Mouse (Mus musculus) limb, embryonic 15.5 days (tissue): Measurements from ENCODE around the gene Gm813. TPM values are rescaled to one million over a fixed set of nuclear protein-coding genes. Genes with fewer than 3 reads are reported as not detected.

ENCODE experiments used
- ATAC-seq: fragments of 200-750 bp; cut with Nextera tagmentation; 2 replicates; pipeline ENCODE4 v1.8.0; 2017; ENCODE audit warnings: low read depth, moderate TSS enrichment; ENCODE audit not compliant: insufficient number of reproducible peaks, low FRiP score, low TSS enrichment
- H3K27ac ChIP-seq: fragments of 300-500 bp; sonication (generic); 2 replicates; pipeline ENCODE4 v1.5.1; 2015; ENCODE audit warnings: moderate library complexity, mild to moderate bottlenecking, inconsistent platforms
- H3K27me3 ChIP-seq: fragments of 300-500 bp; sonication (generic); 2 replicates; pipeline ENCODE4 v1.6.1; 2015; ENCODE audit warnings: inconsistent platforms
- H3K36me3 ChIP-seq: fragments of 300-500 bp; sonication (generic); 2 replicates; pipeline ENCODE4 v1.6.1; 2015; ENCODE audit warnings: inconsistent platforms
- H3K4me1 ChIP-seq: fragments of 300-500 bp; sonication (generic); 2 replicates; pipeline ENCODE4 v1.6.1; 2015; ENCODE audit warnings: inconsistent platforms
- H3K4me2 ChIP-seq: fragments of 300-500 bp; sonication (generic); 2 replicates; pipeline ENCODE4 v1.6.1; 2015; ENCODE audit warnings: mild to moderate bottlenecking, inconsistent platforms
- H3K4me3 ChIP-seq: fragments of 300-500 bp; sonication (generic); 2 replicates; pipeline ENCODE4 v1.5.1; 2015; ENCODE audit warnings: mild to moderate bottlenecking, inconsistent platforms
- H3K9ac ChIP-seq: fragments of 300-500 bp; sonication (generic); 2 replicates; pipeline ENCODE4 v1.6.1; 2015; ENCODE audit warnings: inconsistent platforms
- H3K9me3 ChIP-seq: fragments of 300-500 bp; sonication (generic); 2 replicates; pipeline ENCODE4 v1.6.1; 2016; ENCODE audit warnings: inconsistent platforms
- WGBS: fragments of 180-500 bp; shearing (Covaris S2); methylation state at CpG from one replicate; pipeline ENCODE4 v1.1.7; 2015; 5-methylcytosine and 5-hydroxymethylcytosine counted together
- polyA plus RNA-seq: library from polyadenylated mRNA; unstranded; fragments of >200 nt; fragmentation: Nextera tagmentation; extraction: Ambion mirVana; gene quantifications from 2 replicates; pipeline ENCODE4 v1.2.1, GENCODE M21; 2015

Gm813 gene
- polyA plus RNA-seq, 1 experiment from 2014 or later: not detected

DNA sequence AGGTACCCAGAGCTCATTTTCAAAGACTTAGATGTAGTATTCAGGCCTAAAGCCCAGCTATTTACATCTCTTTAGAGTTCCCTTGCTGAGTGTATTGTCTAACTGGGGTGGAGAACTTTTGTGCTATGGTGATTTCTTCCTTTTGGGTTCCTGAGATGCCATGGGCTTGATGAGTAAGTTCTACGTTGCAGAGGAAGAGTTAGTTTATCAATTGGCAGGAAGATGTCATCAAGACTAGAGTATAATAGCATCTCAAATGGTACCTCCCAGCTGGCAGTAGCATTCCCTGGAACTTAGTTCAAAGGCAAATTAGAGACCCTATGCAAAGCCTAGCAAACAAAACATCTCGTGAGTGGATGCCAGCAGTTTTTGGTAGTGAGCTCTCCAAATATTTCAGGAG lies 19.1 kb upstream of the Gm813 start:
- Histone ChIP-seq H3K27me3 (no peaks in the 10 kb centered on the region), H3K27ac (no peak overlapping the region), H3K9ac (no peak overlapping the region), H3K4me1 (no peaks in the 10 kb centered on the region), H3K4me3 (no peak overlapping the region), H3K36me3 (no peaks in the 10 kb centered on the region), H3K4me2 (no peak overlapping the region), H3K9me3 (no peaks in the 10 kb centered on the region)
- ATAC-seq: no peak
- 68% methylated on average over 2 of the region's 2 CpGs for WGBS

DNA sequence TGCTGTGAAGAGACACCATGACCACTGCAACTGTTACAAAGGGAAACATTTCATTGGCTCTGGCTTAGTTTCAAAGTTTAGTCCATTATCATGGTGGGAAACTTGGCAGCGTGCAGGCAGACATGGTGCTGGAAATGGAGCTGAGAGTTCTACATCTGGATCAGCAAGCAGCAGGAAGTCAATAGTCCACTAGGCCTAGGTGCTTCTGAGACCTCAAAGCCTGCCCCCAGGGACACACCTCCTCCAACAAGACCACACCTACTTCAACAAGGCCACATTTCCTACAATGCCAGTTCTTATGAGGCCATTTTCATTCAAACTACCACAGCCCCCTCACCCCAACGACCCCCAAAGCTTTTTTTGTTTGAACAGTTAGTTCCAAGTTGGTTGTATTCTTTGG lies 13.0 kb upstream of the Gm813 start:
- Histone ChIP-seq H3K4me1 (no peaks in the 10 kb centered on the region), H3K4me3 (no peak overlapping the region), H3K9me3 (no peaks in the 10 kb centered on the region), H3K36me3 (no peaks in the 10 kb centered on the region), H3K4me2 (no peak overlapping the region), H3K27ac (no peak overlapping the region), H3K27me3 (no peaks in the 10 kb centered on the region), H3K9ac (no peak overlapping the region)
- WGBS: 64% methylated on average over 2 of the region's 2 CpGs
- no peak for ATAC-seq

DNA sequence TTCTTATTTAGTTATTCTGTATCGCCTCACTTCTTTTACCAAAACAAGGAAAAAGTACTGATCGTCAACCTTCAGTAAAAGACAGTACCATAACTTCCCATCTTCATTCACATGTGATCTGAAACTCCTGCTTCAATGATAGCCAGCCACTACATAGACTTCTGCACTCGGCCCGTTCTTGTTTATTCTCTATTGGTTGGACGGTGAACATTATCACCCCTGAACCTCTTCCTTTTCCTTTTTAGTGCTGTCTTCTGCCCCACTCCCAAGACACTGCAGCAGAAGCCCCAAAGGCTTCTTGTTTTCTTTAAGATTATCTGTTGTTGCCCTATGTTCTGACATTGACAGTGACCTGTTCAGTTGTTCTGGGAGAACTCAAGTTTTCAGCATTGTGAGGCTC lies 12.2 kb upstream of the Gm813 start:
- WGBS: 93% methylated on average over 5 of the region's 5 CpGs
- Histone ChIP-seq H3K4me3 (no peak overlapping the region), H3K9ac (no peak overlapping the region), H3K27ac (no peak overlapping the region), H3K9me3 (no peaks in the 10 kb centered on the region), H3K36me3 (no peaks in the 10 kb centered on the region), H3K4me1 (no peaks in the 10 kb centered on the region), H3K27me3 (no peaks in the 10 kb centered on the region), H3K4me2 (no peak overlapping the region)
- ATAC-seq: no peak

DNA sequence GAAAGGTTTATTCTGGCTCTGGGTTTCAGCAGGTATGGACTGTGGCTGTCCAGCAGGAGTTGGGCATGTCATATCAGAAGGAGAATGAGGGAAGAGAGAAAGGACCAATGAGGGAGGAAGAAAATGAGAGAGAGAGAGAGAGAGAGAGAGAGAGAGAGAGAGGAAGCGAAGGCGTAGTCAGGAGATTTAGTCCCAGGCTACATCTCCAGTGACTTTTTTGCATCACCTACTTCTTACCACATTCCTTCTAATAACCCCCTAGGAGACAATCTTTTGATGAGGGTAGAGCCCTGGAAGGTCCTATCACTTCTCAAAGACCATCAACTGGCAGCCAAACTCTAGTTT lies 11.5 kb upstream of the Gm813 start:
- Histone ChIP-seq H3K9ac (no peak overlapping the region), H3K4me3 (no peak overlapping the region), H3K27ac (no peak overlapping the region), H3K36me3 (no peaks in the 10 kb centered on the region), H3K27me3 (no peaks in the 10 kb centered on the region), H3K4me2 (no peak overlapping the region), H3K9me3 (no peaks in the 10 kb centered on the region), H3K4me1 (no peaks in the 10 kb centered on the region)
- ATAC-seq: no peak
- WGBS: 100% methylated on average over 2 of the region's 2 CpGs

DNA sequence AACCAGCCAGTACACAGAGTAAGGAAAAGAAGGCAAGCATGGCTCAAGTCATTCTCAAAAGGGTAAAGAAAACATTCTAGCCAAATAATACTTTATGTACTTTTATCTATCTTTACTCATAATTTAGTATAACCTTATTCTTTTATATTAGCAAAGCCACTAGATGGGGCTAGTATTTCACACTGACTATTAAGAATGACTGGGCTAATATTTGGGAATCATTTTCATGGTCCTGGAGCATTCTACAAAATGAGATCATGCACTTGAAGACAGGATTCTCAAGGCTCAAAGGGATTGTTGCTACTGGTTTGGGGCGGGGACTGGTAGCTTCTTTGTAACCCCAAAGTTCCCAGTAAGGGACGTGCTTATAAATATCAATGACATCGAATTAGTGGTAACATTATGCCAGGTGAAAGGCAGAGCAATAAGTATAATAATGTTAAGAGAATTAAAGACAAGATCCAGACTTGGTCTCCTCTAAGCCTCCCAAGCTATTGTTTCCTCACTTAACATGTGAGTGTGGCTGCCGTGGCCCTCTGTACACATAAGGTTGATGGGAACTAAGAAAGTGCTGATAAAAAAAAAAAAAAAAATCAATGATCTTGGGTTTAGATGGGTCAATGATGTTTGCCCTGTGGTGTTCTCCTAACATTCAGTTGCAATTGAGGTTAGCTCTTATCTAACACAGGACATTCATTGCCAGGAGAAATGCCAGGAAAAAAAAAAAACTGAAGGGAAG lies 11.0 kb upstream of the Gm813 start:
- no peak overlapping the region for H3K9ac ChIP-seq
- no peaks in the 10 kb centered on the region for H3K9me3 ChIP-seq
- no peak overlapping the region for H3K4me2 ChIP-seq
- H3K4me3 ChIP-seq: no peak overlapping the region
- no peaks in the 10 kb centered on the region for H3K27me3 ChIP-seq
- 87% methylated on average over 4 of the region's 4 CpGs for WGBS
- H3K4me1 ChIP-seq: 0 out of 2 replicates have a peak, but pooled peaks cover 3% of the 10 kb centered on the region
- H3K27ac ChIP-seq: no peak overlapping the region
- ATAC-seq: no peak
- H3K36me3 ChIP-seq: no peaks in the 10 kb centered on the region

DNA sequence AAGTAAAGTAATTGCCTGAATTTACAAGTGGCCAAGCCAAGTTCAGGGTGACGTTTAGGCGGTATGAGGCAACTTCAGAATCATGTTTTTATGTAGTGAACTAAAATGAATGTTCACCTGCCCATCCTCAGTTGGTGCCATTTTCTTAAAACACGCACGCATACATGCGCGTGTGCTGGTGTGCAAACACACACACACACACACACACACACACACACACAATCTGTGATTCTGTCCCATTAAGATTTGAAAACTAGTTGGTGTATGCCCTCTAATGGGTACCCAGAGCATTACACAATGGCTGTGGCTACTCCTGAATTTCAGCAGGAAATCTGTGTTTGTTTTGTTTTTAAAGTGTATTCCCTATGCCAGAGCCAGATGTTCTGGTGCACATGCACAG lies 7.2 kb upstream of the Gm813 start:
- Histone ChIP-seq H3K9ac (no peak overlapping the region), H3K9me3 (no peaks in the 10 kb centered on the region), H3K4me2 (no peak overlapping the region), H3K4me1 (0 out of 2 replicates have a peak, but pooled peaks cover 3% of the 10 kb centered on the region), H3K27ac (no peak overlapping the region), H3K27me3 (no peaks in the 10 kb centered on the region), H3K4me3 (no peak overlapping the region), H3K36me3 (no peaks in the 10 kb centered on the region)
- no peak for ATAC-seq
- WGBS: 79% methylated on average over 6 of the region's 6 CpGs

DNA sequence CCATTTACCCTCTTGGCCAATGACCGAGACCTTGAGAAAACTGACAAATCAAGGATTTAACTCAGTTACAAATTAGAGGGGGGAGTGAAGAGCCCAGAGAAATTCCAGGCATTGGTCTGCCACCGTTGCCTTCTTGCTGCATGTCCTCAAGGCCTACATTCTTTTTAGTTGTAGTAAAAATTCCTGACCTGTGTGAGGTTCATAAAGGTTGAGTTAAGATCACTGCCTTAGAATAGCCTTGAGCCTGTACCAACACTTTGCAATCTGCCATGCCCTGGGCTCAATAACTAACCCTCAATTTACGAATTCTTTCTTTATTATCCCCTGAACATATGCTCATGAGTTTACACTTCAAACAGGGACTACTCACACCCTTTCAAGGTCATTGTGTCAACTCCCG lies 6.3 kb upstream of the Gm813 start:
- Histone ChIP-seq H3K27ac (no peak overlapping the region), H3K9me3 (no peaks in the 10 kb centered on the region), H3K4me1 (0 out of 2 replicates have a peak, but pooled peaks cover 3% of the 10 kb centered on the region), H3K9ac (no peak overlapping the region), H3K36me3 (no peaks in the 10 kb centered on the region), H3K27me3 (no peaks in the 10 kb centered on the region), H3K4me3 (no peak overlapping the region), H3K4me2 (no peak overlapping the region)
- no peak for ATAC-seq
- WGBS: 32% methylated on average over 4 of the region's 4 CpGs

DNA sequence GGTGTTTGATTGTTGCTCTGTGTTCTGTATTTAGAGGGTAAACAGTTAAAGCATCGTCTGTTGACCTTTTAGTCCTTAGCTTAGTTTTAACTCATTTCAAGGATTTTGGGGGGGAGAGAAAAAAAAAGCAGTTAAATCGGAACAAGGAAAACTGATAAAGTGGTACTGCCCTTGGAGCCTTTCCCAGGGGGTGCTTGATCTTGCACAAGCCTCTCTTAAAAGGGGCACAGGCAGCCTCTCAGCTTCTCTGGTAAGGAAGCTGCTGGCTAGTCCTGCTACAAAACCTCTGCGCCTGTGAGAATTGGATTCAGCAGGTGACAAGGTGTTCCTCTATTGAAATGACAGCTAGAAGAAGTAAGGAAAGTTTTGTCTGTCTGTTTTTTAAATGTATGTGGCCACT lies 5.6 kb upstream of the Gm813 start:
- Histone ChIP-seq H3K27me3 (no peaks in the 10 kb centered on the region), H3K9me3 (no peaks in the 10 kb centered on the region), H3K9ac (no peak overlapping the region), H3K4me2 (no peak overlapping the region), H3K36me3 (no peaks in the 10 kb centered on the region), H3K4me1 (0 out of 2 replicates have a peak, but pooled peaks cover 3% of the 10 kb centered on the region), H3K4me3 (no peak overlapping the region), H3K27ac (no peak overlapping the region)
- WGBS: 67% methylated on average over 3 of the region's 3 CpGs
- ATAC-seq: no peak

DNA sequence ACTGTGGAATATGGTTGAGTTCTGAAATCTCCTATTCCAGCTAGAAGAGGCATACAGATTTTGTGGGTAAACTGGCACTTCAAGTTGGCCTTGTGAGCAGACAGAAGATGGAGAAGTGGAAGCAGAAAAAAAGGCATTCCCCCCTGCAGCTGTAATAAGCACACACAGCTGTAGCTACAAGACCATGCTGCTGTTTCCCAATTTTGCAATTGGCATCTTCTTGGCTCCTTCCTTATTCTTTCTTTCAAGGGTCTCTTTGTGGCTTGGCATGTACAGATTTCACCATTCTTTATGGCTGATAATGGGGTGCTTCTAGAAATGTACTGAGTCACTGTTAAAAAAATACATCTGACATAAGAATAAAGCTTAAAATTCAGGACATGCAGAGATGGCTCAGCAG lies 568 bp upstream of the Gm813 start:
- Histone ChIP-seq H3K4me2 (no peak overlapping the region), H3K36me3 (no peaks in the 10 kb centered on the region), H3K4me3 (no peak overlapping the region), H3K9me3 (no peaks in the 10 kb centered on the region), H3K27ac (no peak overlapping the region), H3K27me3 (no peaks in the 10 kb centered on the region), H3K4me1 (no peaks in the 10 kb centered on the region), H3K9ac (no peak overlapping the region)
- no peak for ATAC-seq

DNA sequence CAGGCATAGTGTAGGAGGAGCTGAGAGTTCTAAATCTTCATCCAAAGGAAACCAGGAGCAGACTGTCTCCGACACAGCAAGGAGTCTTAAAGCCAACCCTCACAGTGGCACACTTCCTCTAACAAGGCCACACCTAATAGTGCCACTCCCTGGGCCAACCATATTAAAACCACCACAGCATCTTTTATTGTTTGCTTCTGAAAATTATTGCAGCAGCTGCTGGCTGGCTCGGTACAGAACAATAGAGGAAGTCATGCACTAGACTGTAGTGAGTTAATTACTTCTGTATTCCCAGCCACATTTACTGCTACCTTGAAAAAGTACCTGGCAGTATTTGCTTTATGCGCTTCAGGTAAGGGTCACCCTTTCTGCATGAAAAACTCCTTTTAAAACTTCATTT lies 3.8 kb downstream of the Gm813 start:
- no peak overlapping the region for H3K27ac ChIP-seq
- no peaks in the 10 kb centered on the region for H3K27me3 ChIP-seq
- no peak overlapping the region for H3K9ac ChIP-seq
- no peaks in the 10 kb centered on the region for H3K36me3 ChIP-seq
- H3K4me2 ChIP-seq: no peak overlapping the region
- 44% methylated on average over 3 of the region's 3 CpGs for WGBS
- no peak for ATAC-seq
- H3K9me3 ChIP-seq: no peaks in the 10 kb centered on the region
- H3K4me3 ChIP-seq: no peak overlapping the region
- H3K4me1 ChIP-seq: no peaks in the 10 kb centered on the region

DNA sequence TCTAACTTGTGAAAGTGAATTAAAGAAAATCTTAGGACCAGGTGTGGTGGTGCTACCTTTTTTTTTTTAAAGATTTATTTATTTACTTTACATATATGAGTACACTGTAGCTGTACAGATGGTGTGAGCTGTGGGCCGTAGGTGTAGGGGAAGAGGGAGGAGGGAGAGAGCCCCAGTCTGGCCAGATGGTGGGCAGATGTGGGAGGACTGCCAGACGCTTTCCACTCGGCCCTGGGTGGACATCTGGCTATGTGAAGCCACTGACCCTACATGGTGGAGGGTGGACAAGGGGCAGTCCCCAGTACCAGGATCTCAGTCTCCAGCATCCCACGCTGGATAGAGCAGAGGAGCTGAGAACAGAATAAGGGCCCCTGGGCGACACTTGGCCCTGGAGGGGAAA lies 9.7 kb downstream of the Gm813 start:
- Histone ChIP-seq H3K4me2 (no peak overlapping the region), H3K36me3 (no peaks in the 10 kb centered on the region), H3K9me3 (no peaks in the 10 kb centered on the region), H3K4me1 (no peaks in the 10 kb centered on the region), H3K9ac (no peak overlapping the region), H3K27ac (no peak overlapping the region), H3K27me3 (no peaks in the 10 kb centered on the region), H3K4me3 (no peak overlapping the region)
- ATAC-seq: no peak
- WGBS: 31% methylated on average over 5 of the region's 5 CpGs

DNA sequence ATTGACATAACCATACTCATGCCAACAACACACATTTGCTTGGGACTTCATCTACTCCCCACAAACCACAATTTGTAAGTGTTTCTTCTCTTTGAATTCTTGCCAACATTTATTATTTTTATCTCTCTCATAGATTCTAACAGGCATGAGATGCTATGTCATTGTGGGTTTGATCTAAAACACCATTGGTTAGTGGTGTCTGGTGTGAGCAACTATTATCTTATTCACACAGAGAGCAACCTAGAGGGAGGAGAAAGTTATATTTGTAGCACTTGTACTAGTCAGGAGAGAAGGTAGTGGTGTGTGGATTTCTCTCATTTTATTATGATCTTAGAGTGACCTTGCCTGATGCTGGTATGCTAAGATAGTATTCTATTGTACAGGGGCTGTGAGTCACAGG lies 12.1 kb downstream of the Gm813 start:
- no peaks in the 10 kb centered on the region for H3K9me3 ChIP-seq
- ATAC-seq: no peak
- no peak overlapping the region for H3K27ac ChIP-seq
- no peaks in the 10 kb centered on the region for H3K27me3 ChIP-seq
- H3K4me3 ChIP-seq: no peak overlapping the region
- H3K4me1 ChIP-seq: no peaks in the 10 kb centered on the region
- no peaks in the 10 kb centered on the region for H3K36me3 ChIP-seq
- no peak overlapping the region for H3K9ac ChIP-seq
- no peak overlapping the region for H3K4me2 ChIP-seq

DNA sequence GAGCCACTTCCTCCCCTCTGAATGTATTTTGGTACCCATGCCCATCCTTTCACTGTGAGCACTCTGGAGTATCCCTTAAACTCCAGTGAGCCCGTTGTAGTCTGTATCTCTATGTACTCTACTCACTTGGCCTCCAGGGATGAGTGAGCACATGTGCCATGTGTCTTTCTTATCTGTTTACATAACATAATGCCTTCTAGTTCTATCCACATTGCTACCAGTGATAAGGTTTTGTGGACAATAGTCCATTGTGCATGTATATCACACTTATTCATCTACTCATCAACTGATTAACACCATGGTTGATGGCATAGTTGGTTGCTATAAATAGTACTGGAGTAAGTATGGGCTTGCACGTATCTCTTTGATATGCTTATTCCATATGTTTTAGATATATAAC lies 12.9 kb downstream of the Gm813 start:
- H3K27ac ChIP-seq: no peak overlapping the region
- WGBS: 77% methylated on average over 2 of the region's 2 CpGs
- no peak for ATAC-seq

More for the DNA sequence above, 12.9 kb downstream of the Gm813 start:
- Histone ChIP-seq H3K4me1 (no peaks in the 10 kb centered on the region), H3K4me2 (no peak overlapping the region), H3K4me3 (no peak overlapping the region), H3K9ac (no peak overlapping the region), H3K9me3 (no peaks in the 10 kb centered on the region), H3K36me3 (no peaks in the 10 kb centered on the region), H3K27me3 (no peaks in the 10 kb centered on the region)
